Mouse (Mus musculus) megakaryocyte, embryonic 14.5 days (primary cell): ENCODE measurements around the gene Fads3.

ENCODE experiments used
- FLI1 ChIP-seq: IDR thresholded peaks from 2 replicates; pipeline ENCODE4 v1.6.1; 2012; ENCODE audit warnings: low read length, inconsistent platforms, mixed read lengths
- GATA1 ChIP-seq: IDR thresholded peaks from 3 replicates; pipeline ENCODE4 v1.6.1; 2012; ENCODE audit warnings: mixed read lengths, low read length, inconsistent platforms, borderline replicate concordance

GRCm38 (mm10) chr19:10093829-10094228, 52.5 kb downstream of the Fads3 start:
- TF ChIP-seq GATA1 (no peak), FLI1 (no peak)
